Mouse (Mus musculus) hindbrain, embryonic 13.5 days (tissue): ENCODE measurements around the gene Dhx29. TPM values are rescaled to one million over a fixed set of nuclear protein-coding genes. Genes with fewer than 3 reads are reported as not detected.
A peak's percentile ranks its signal among the peaks of the same experiment; 100 is the strongest.
"Not testable (repeated sequence)": the region's sequence is repeated elsewhere in the genome, so short reads cannot be mapped to it uniquely, and the experiment has no call there.

Experiments used
- ATAC-seq: fragments of 200-750 bp; cut with Nextera tagmentation; 2 replicates; pipeline ENCODE4 v1.8.0; 2017; ENCODE audit warnings: moderate TSS enrichment; ENCODE audit not compliant: low FRiP score
- H3K27ac ChIP-seq: fragments of 300-500 bp; sonication (generic); 2 replicates; pipeline ENCODE4 v1.5.1; 2015; ENCODE audit warnings: inconsistent platforms, mild to moderate bottlenecking, moderate library complexity
- H3K27me3 ChIP-seq: fragments of 300-500 bp; sonication (generic); 2 replicates; pipeline ENCODE4 v1.6.1; 2015; ENCODE audit warnings: mild to moderate bottlenecking, inconsistent platforms
- H3K36me3 ChIP-seq: fragments of 300-500 bp; sonication (generic); 2 replicates; pipeline ENCODE4 v1.6.1; 2015; ENCODE audit warnings: mild to moderate bottlenecking, inconsistent platforms
- H3K4me1 ChIP-seq: fragments of 300-500 bp; sonication (generic); replicated peaks from 2 replicates; pipeline ENCODE4 v1.6.1; 2015; ENCODE audit warnings: inconsistent platforms
- H3K4me2 ChIP-seq: fragments of 300-500 bp; sonication (generic); 2 replicates; pipeline ENCODE4 v1.6.1; 2015; ENCODE audit warnings: inconsistent platforms, mild to moderate bottlenecking, moderate library complexity
- H3K4me3 ChIP-seq: fragments of 300-500 bp; sonication (generic); 2 replicates; pipeline ENCODE4 v1.5.1; 2015; ENCODE audit warnings: mild to moderate bottlenecking, inconsistent platforms
- H3K9ac ChIP-seq: fragments of 300-500 bp; sonication (generic); 2 replicates; pipeline ENCODE4 v1.6.1; 2015; ENCODE audit warnings: mild to moderate bottlenecking, inconsistent platforms
- H3K9me3 ChIP-seq: fragments of 300-500 bp; sonication (generic); 2 replicates; pipeline ENCODE4 v1.6.1; 2016; ENCODE audit warnings: inconsistent platforms
- WGBS: fragments of 180-500 bp; shearing (Covaris S2); methylation state at CpG from one replicate; pipeline ENCODE4 v1.1.7; 2015; 5-methylcytosine and 5-hydroxymethylcytosine counted together
- polyA plus RNA-seq: library from polyadenylated mRNA; unstranded; fragments of >200 nt; fragmentation: Nextera tagmentation; extraction: Ambion mirVana; gene quantifications from 2 replicates; pipeline ENCODE4 v1.2.1, GENCODE M21; 2015

Gene Dhx29
- polyA plus RNA-seq, 1 experiment from 2014 or later, result 38.6 TPM

DNA sequence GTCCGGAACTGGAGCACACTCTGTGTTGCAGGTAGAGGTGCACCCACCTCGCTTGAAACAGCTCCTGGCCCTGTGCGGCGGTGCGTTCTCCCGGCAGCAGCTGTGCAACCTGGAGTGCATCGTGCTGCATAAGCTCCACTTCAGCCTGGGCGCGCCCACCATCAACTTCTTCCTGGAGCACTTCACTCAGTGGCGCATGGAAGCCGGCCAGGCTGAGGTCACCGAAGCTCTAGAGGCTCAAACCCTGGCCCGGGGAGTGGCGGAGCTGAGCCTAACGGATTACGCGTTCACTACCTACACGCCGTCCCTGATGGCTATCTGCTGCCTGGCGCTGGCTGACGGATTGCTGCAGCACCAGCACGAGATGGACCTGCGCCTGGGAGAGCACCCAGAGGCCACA lies 62.3 kb downstream of the Dhx29 start:
- Histone ChIP-seq H3K4me2 (peak overlapping the region; percentile 10; the same call in 1 of the 2 replicates), H3K9ac (no peak overlapping the region), H3K27me3 (peaks cover 89% of the 10 kb centered on the region), H3K27ac (no peak overlapping the region), H3K4me3 (peak overlapping the region; percentile 15; the same call in 1 of the 2 replicates), H3K36me3 (no peaks in the 10 kb centered on the region), H3K4me1 (peaks cover 62% of the 10 kb centered on the region), H3K9me3 (no peaks in the 10 kb centered on the region)
- WGBS, result 2% methylated on average over 23 of the region's 23 CpGs
- no peak for ATAC-seq

DNA sequence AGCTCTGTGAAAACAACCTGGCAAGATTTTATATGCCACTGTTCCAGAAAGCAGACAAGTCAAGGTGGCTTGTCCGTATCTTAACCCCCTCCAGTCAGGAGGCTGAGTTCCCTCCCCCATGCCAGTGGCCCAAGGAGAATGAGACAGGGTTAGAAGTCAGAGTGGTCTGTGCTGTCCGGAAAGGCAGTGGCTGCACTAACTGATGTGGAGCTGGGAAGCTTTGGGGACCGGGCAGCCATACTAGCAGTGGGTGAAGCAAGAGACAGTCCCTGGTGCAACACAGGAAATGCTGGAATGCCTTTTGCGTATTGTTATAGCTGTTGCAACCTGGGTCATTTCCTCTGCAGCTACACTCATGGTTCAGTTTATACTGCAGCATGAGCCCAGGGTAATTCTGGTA lies 63.1 kb downstream of the Dhx29 start:
- Histone ChIP-seq H3K36me3 (no peaks in the 10 kb centered on the region), H3K4me3 (0 out of 2 replicates have a peak overlapping the region, but pooled peaks have one; percentile 0), H3K9ac (no peak overlapping the region), H3K4me2 (no peak overlapping the region), H3K9me3 (no peaks in the 10 kb centered on the region), H3K27ac (no peak overlapping the region), H3K27me3 (peaks cover 94% of the 10 kb centered on the region), H3K4me1 (peaks cover 63% of the 10 kb centered on the region)
- no peak for ATAC-seq
- WGBS, result 12% methylated on average over 4 of the region's 4 CpGs

DNA sequence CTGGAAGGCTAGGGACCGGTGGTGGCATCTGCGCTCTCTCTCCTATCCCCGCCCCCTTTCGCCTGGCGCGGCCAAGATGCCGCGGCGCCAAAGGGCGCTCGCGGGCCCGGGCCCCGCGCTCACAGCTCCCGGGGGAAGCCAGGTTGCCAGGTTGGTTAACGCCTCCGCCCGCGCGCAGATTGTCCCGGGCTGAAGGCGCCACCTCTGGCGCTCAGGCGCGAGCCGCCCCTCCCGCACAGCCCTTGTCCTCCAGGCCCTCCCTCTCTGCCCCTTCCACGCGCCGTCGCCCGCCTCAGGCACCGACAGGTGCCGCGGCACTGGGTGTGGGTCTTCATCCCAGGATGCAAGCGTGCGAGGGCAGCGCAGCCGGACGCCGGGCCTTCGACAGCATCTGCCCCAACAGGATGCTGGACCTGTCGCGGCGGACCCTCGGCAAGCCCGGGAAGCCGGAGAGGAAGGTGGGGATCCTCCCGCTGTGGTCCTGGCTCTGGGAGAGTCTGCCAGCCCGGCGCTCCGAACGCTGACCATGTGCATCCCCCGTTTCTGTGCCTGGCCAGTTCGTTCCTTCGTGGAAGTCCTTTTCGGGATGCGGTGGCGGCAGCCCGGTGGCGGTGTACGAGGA lies 66.4 kb downstream of the Dhx29 start, which contains the start of gene Mcidas:
Mcidas (plus strand) TSS at position 315 of the 622 bp plus-strand sequence.
- H3K36me3 ChIP-seq, result no peaks in the 10 kb centered on the region
- ATAC-seq, result peak; percentile 52
- under 1% methylated on average over 52 of the region's 63 CpGs for WGBS
- H3K4me2 ChIP-seq, result peak within 1 kb of the TSS; percentile 82
- peak within 1 kb of the TSS; percentile 67 for H3K9ac ChIP-seq
- H3K4me3 ChIP-seq, result peak within 1 kb of the TSS; percentile 46
- peaks cover 94% of the 10 kb centered on the region for H3K27me3 ChIP-seq
- no peak within 1 kb of the TSS for H3K27ac ChIP-seq
- H3K4me1 ChIP-seq, result peaks cover 37% of the 10 kb centered on the region
- H3K9me3 ChIP-seq, result no peaks in the 10 kb centered on the region

DNA sequence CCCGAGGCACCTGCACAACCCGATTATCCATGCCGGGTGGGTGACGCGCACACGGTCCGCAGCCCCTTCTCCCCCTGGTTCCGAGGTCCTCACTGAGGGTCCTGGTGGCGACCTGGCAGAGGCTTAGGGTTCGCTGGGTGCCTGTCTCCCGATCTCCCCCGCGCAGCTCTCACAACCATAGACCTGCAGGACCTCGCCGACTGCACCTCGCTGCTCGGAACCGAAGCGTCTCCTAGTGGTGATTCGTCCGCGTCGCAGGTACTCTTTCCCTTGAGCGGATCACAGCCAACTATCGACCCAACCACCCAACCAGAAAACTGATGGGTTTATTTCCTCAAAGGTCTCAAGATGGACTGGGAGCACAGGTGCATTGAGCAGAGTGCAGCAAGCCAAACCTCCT lies 66.9 kb downstream of the Dhx29 start:
- peak overlapping the region; percentile 46 for H3K4me3 ChIP-seq
- WGBS, result 1% methylated on average over 25 of the region's 25 CpGs
- H3K36me3 ChIP-seq, result no peaks in the 10 kb centered on the region
- no peak overlapping the region for H3K27ac ChIP-seq
- peaks cover 36% of the 10 kb centered on the region for H3K4me1 ChIP-seq
- H3K9ac ChIP-seq, result peak overlapping the region; percentile 67
- H3K9me3 ChIP-seq, result no peaks in the 10 kb centered on the region
- peak; percentile 58 for ATAC-seq
- H3K27me3 ChIP-seq, result peaks cover 94% of the 10 kb centered on the region
- H3K4me2 ChIP-seq, result peak overlapping the region; percentile 82

DNA sequence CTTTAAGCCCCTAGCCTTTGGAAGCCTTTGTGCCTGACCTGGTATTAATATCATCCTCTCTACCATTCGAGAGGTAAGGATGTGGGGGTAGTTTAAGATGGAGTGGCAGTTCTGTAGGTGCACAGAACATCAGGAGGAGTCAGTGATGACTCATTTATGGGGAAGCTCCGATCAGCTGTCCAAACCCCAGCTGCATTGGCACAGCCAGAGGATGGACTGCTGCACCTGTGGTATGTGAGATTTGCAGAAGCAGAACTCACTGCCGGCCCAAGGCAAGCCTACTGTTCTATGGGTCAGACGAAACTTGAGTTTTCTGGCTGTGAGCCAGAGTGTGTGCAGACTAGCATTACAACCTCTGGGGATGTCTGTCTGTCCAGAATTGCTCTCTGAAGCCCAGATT lies 69.2 kb downstream of the Dhx29 start:
- no peaks in the 10 kb centered on the region for H3K36me3 ChIP-seq
- no peak overlapping the region for H3K27ac ChIP-seq
- H3K9me3 ChIP-seq, result no peaks in the 10 kb centered on the region
- no peak for ATAC-seq
- 64% methylated on average over 4 of the region's 4 CpGs for WGBS
- peaks cover 27% of the 10 kb centered on the region for H3K4me1 ChIP-seq
- H3K4me3 ChIP-seq, result no peak overlapping the region
- no peak overlapping the region for H3K4me2 ChIP-seq
- H3K27me3 ChIP-seq, result peaks cover 93% of the 10 kb centered on the region
- H3K9ac ChIP-seq, result no peak overlapping the region

DNA sequence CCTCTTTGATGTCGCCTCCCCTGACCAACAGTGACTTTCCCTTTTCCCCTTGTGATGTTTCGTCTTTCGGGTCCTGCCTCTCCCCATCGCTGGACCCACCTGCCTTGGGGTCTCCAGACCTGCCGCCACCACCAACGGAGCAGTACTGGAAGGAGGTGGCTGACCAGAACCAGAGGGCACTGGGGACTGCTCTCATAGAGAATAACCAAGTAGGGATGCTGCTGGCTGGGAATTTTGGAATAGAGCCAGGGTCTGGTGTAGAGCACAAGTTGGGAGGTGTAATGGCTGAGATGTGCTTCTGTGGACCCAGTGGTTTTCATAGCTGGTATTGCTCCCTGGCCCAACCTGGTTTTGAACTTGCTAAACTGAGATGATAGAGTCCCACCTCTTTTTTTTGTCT lies 70.1 kb downstream of the Dhx29 start:
- Histone ChIP-seq H3K4me2 (no peak overlapping the region), H3K9me3 (no peaks in the 10 kb centered on the region), H3K4me1 (peaks cover 27% of the 10 kb centered on the region), H3K27me3 (peaks cover 96% of the 10 kb centered on the region), H3K9ac (no peak overlapping the region), H3K27ac (no peak overlapping the region), H3K36me3 (no peaks in the 10 kb centered on the region), H3K4me3 (no peak overlapping the region)
- WGBS, result 68% methylated on average over 6 of the region's 6 CpGs
- ATAC-seq, result no peak

DNA sequence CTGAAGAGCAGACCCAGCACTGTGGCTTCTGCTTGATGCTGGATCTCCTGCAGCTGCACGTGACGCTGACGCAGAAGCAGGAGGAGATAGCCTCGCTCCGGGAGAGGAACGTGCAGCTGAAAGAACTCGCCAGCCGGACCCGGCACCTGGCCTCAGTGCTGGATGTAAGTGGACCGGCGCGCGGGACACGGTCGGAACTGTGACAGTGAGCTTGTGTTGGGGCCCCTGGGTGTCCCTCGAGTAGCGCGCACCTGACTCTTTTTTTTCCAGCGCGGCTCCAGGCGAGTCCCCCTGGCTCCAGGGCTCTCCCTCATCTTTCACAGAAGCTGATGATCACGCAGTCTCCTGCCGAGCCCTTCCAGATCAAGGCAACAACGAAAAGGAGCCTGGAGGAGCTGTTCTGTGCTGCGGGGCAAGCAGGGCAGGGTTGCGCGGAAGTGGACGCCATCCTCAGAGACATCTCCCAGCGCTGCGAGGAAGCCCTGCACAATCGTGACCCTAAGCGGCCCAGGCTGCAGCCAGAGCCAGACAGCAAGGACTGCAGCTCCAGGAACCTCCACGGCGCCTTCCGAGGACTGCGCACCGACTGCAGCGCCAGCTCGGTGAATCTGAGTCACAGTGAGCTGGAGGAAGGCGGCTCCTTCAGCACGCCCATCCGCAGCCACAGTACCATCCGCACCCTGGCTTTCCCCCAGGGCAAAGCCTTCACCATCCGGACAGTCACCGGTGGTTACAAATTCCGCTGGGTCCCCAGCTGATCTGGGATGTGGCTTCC lies 71.4 kb downstream of the Dhx29 start:
- peak overlapping the region; percentile 37; the same call in 1 of the 2 replicates for H3K27ac ChIP-seq

DNA sequence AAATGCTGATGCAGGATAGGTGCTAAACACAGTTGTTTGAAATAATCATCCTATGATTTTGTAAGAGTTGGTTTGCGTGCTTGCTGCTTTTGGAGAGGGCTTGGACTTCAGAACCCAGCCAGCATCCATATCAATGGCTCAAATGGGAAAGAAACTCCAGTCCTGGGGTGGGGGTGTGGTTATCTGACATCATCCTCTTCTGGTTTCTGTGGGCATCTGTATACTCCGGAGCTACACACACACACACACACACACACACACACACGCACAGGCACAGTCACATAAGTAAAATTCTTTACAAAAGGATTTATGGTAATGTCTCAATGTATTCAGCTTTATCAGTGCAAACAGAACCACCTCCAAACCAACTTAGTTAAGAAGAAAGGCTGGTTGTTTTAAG lies 72.8 kb downstream of the Dhx29 start:
- H3K9ac ChIP-seq, result no peak overlapping the region
- H3K36me3 ChIP-seq, result no peaks in the 10 kb centered on the region
- H3K4me2 ChIP-seq, result no peak overlapping the region
- ATAC-seq, result no peak
- no peaks in the 10 kb centered on the region for H3K9me3 ChIP-seq
- peaks cover 10% of the 10 kb centered on the region for H3K4me1 ChIP-seq
- WGBS, result 81% methylated on average over 3 of the region's 3 CpGs
- peaks cover 76% of the 10 kb centered on the region for H3K27me3 ChIP-seq
- no peak overlapping the region for H3K27ac ChIP-seq
- no peak overlapping the region for H3K4me3 ChIP-seq

More for the DNA sequence above, 71.4 kb downstream of the Dhx29 start:
- H3K9ac ChIP-seq, result peak overlapping the region; percentile 71
- H3K36me3 ChIP-seq, result no peaks in the 10 kb centered on the region
- no peaks in the 10 kb centered on the region for H3K9me3 ChIP-seq
- peaks cover 91% of the 10 kb centered on the region for H3K27me3 ChIP-seq
- H3K4me1 ChIP-seq, result peaks cover 21% of the 10 kb centered on the region
- ATAC-seq, result peak; percentile 60
- WGBS, result under 1% methylated on average over 46 of the region's 46 CpGs
- peak overlapping the region; percentile 47 for H3K4me3 ChIP-seq
- peak overlapping the region; percentile 87 for H3K4me2 ChIP-seq

DNA sequence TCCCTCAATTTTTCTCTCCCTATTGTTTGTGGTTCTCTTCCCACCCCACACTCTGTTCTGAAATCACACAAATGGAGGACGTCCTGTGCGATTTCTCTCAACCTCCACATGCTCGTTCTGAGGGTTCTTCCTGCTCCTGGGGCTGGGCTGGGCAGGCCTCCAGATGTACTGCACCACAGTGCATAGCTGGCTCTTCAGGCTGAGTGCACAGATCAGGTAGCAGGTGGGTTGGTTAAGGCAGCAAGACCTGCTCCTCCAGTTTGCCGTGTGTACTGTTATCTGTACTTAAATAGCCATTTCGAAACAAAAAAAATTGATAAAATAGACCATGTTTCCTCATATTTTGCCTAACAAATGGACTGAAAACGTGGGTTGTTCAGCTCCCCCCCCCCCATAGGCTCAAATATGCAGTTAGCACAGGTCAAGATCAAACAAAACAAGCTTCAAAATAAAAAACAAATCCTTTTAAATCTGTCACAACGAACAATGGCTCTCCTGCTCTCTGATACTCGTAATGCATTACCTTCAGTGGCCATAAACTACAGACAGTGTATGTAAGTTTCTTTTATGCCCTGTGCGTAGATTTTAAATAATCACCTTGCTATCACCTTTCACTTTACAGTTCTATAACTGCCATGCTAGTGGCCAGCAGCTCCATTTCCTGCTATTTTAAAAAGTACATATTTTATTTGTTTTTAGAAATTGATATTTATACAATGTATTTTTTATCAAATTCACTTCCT lies 73.5 kb downstream of the Dhx29 start:
- peaks cover 10% of the 10 kb centered on the region for H3K4me1 ChIP-seq
- H3K36me3 ChIP-seq, result no peaks in the 10 kb centered on the region
- no peaks in the 10 kb centered on the region for H3K9me3 ChIP-seq
- 76% methylated on average over 9 of the region's 9 CpGs for WGBS
- no peak overlapping the region for H3K4me3 ChIP-seq
- peaks cover 70% of the 10 kb centered on the region for H3K27me3 ChIP-seq
- H3K9ac ChIP-seq, result no peak overlapping the region
- H3K4me2 ChIP-seq, result no peak overlapping the region
- no peak for ATAC-seq
- H3K27ac ChIP-seq, result no peak overlapping the region

DNA sequence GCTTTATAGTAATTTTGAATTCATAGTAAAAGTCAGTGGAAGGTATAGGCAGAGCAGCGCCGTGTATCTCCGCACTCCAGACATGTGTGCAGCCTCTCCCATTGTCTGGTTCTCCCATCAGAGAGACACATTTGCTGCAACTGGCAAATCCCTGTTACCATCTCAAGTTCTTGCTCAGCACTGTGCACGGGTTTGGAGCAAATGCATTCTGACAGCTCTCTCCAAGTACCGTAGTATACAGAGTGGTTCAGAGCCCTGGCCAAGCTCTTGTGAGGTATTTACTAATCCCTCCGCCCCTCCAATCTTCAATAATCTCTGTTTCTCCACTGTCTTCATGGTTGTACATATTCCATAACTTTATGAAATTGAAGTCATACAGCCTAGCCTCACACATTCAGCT lies 85.4 kb downstream of the Dhx29 start:
- WGBS, result 88% methylated on average over 6 of the region's 6 CpGs
- no peak for ATAC-seq

DNA sequence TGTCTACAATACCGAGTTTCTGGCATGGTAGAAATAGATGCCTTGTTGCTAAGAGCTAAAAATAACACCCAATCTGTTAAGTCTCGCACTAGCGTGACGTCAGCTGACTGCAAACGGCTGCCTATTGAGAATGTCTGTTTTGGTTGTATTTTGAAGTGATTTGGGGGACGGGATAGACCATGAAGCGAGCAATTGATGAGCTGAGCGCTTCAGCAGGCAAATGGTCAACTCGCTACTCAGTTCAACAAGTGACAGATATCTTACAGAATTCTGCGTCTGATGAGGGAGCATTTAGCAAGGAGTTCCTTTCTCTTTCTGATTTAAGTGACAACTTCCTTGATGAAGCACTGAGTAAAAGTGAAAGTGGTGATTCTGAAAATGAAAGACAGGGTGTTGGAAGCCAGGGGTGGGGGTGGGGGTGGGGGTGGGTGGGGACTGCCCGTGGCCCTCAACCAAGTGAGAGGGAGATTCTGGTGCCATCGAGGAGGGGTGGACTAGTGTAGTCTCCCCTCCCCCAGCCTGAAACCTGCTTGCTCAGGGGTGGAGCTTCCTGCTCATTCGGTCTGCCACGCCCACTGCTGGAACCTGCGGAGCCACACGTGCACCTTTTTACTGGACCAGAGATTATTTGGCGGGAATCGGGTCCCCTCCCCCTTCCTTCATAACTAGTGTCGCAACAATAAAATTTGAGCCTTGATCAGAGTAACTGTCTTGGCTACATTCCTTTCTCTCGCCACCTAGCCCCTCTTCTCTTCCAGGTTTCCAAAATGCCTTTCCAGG lies 86.1 kb downstream of the Dhx29 start:
- H3K9me3 ChIP-seq, H3K9ac ChIP-seq, ATAC-seq, H3K4me1 ChIP-seq, H3K36me3 ChIP-seq, H3K27ac ChIP-seq, H3K4me3 ChIP-seq, H3K27me3 ChIP-seq, H3K4me2 ChIP-seq: not testable (repeated sequence)
- 63% methylated on average over 19 of the region's 20 CpGs for WGBS

More for the DNA sequence above, 85.4 kb downstream of the Dhx29 start:
- Histone ChIP-seq H3K4me2 (no peak overlapping the region), H3K9me3 (no peaks in the 10 kb centered on the region), H3K36me3 (no peaks in the 10 kb centered on the region), H3K27me3 (0 out of 2 replicates have a peak, but pooled peaks cover 4% of the 10 kb centered on the region), H3K4me1 (no peaks in the 10 kb centered on the region), H3K4me3 (no peak overlapping the region), H3K27ac (no peak overlapping the region), H3K9ac (no peak overlapping the region)
